Mouse (Mus musculus) regulatory T cell (primary cell): ENCODE measurements around the gene Btbd6.

ENCODE experiments used
- in situ Hi-C: fragments of 300-600 bp; cut with MboI, MseI; formaldehyde crosslinking; loops from one replicate; pipeline ENCODE4 v1.15.1; 2025; ENCODE audit warnings: high pct_unique_total_duplicates

Gene Btbd6

DNA sequence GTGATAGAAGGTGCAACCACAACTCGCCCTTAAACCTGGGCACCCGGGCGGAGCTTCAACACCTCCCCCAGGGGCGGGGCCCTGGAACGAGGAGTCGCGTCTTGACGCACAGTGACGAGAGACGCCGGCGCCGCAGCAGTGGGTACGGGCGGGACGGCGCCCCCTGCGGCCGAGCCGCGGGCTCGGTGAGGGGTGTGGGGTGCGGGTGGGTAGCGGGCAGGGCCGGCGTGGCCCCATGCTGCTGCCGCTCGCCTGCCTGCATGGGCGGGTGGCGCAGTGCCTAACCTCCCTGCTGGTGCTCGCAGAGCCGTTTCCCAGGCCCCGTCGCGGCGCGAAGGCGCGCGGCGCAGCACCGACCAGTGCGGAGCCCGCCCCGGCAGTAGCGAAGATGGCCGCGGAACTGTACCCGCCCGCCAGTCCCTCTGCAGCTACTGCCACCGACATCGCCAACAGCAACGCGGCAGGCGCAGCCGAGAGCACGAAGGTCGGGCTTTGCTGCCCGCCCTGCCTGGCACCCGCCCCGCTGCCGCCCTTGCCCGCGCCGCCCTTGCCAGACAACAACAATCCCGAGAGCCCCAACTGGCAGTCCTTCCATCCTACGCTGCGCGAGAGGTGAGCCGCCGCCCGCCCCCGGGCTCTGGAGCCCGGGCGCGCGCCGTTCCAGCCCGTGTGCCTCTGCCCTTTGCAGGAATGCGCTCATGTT lies at the start of gene Btbd6:
Btbd6 (plus strand) TSS at position 112 of the 703 bp plus-strand sequence.
- in situ Hi-C loops = no loop called here

DNA sequence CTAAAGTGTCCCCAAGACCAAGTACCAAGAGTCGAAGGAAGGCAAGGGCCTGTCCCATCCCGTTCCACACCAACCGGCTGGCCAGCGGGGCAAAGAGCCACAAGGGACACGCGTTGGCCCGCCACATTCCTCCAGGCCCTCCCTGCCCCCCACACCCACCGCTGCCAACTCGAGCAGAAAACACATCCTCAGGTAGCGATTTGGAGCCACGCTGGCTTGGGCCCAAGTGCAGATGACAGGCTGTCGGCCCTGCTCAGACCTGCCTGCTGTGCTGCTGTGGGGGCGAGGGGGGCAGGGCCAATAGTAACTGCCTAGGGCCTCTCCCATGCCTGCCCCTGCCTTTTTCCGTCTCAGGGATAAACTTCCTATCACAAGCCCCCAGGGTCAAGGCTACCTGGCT lies 49.0 kb upstream of the Btbd6 start:
- in situ Hi-C loops = no loop called here

DNA sequence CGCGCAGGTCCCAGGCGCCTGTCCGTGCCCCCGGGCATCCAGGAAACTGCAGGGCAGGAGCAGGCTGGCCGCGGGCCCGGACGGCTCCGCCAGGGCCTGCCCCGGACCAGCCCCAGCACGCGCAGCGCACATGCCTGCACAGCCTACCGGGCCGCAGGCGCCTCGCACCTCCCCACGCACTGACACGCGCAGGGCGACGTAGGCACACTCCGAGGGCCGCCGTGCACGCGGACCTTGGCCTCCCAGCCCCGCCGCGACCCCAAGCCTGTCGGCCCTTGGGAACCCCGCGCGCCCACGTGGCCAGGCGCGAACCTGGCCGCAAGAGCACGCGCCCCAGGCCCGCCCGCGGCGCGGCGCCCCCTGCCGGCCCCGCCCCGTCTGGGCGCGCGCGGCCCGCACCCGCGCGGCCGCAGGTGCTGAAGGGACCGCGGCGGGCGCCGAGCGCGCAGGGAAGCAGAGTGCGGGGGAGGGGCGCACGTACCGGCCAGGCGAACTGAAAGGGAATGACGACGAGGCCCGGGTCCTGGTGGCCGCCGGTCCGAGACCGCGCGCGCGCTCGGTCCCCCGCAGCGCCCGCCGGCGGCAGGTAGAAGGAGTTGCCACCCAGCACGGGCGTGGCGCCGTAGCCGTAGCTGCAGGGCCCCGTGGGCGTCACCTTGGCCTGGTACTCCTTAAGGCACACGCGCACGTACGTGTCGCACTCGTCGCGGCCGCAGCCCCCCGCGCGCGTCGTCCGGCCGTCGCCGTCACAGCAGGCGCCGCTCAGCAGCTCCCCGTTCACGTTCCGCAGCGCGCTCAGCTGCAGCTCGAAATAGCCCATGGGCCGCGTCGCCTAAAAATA lies 47.7 kb upstream of the Btbd6 start:
- in situ Hi-C loops = no loop called here

DNA sequence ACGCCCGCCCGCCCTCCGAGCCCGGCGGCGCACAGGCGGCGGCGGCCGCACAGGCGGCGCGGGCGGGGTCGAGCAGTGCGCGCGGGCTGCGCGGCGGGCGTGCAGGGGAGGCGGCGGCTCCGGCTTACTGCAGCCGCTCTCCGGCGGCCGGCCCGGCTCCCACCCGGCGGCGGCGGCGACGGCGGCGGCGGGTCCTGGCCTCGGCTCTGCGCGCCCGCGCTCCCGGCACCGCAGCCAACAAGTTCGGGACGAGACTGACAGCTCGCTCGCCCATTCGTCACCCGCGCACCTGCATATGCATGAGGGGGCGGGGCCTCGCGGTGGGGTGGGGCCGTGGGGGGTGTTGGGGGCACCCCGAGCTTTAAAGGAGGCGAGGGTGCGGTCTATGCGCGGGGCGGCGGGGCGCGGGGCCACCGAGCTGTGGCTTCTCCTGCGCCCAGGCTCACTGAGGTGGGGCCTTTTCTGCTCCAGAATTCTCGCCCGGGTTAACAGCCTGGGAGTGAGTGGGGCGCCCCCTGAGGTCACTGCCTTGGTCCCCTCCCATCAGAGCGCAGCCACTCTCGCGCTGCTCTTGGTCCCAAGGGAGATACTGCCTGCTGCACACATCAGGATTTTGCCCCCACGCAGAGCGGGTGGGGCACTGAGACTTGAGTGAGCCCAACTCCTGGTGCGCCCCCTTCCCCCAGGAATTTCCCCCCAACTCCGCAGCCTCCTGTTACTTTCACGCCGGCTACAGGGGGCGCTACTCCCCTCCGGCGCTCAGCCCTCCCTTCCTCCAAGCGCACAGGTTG lies 46.5 kb upstream of the Btbd6 start, which contains the start of gene Jag2:
Jag2 (minus strand) TSS at position 215 of the 791 bp plus-strand sequence.
- in situ Hi-C loops = no loop called here

DNA sequence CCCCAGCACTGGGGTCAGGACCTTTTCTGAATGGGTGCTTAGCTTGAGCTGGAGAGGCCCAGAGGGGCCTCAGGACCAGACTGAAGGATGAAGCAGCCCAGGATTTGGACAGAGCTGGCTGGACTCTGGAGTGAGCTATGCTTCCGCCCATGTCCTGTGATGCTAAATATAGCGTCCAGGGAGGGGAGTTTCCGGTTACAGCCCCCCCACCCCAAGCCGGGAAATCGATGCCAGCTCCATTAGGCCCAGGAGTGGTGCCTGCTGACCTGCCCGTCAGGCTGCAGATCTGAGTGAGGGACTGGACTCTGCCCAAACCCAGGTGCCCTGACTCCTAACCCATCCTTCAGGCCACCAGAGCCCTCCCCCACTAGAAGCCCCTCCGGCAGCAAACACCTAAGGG lies 43.6 kb upstream of the Btbd6 start:
- in situ Hi-C loops = no loop called here

DNA sequence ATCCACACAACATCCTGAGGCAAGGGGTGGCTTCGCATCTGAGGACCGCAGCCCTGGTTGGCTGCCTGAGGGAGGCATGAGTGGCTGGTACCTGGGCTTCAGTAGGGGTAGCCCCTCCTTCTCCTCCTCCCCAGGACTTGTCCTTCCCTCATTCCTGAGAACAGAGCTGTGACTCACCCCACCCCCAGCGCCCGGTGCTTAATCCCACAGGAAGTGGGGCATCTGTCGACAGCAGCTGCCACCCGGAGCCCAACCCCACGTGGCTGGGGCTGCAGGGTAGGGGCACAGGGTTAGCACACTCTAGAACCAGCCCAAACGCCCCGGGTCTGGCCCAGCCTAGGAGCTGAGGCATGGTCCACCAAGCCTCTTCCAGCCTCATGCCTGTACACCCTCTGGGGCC lies 38.4 kb upstream of the Btbd6 start:
- in situ Hi-C loops = no loop called here

DNA sequence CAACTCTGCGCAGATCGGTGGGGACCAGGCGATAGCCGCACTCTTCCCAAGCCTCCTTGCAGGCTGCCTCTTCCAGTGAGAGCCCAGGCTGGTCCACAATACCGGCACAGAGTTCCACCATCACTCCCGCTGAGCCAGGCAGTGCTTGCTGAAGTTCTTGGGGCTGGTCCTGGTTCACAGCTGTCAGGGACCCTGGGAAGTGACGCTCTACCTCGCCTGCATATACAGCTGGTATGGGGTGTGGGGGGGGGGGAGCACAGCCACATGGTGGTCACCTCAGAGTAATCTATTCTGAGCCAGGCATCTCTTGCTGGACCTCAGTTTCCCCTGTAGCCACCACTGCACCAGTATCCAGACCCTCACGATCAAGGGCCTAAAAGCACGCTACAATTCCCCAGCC lies 37.9 kb upstream of the Btbd6 start:
- in situ Hi-C loops = no loop called here

DNA sequence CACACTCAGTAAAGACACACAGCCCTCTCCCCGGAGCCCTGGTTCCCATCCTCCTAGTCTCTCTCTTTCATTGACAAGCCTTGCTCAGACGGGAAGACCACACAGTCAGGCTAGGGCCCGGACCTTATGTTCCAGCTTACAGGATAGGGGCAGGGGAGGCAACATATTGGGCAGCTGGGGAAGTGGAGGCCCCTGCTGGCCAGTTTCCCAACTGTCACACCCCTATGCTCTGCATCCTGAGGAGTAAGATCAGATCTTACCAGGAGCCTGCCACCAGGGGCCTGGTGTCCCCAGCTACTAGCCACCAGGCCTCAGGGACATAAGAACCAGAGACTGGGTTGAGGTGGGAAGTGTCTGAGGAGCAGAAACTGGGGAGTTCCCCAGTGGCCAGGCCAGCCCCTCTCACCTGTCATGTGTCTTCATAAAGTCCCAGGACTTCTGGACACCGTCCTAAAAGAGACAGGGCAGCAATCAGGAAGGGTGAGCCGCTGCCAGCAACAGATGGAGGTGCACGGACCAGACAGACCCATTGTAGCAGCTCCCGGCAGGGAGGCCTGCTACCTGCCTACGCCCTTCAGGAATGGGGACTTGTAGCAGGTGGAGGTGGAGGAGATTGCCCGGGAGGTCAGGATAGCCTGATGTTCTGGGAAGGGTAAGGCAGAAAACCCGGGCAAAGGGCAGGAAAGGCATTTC lies 37.3 kb upstream of the Btbd6 start:
- in situ Hi-C loops = no loop called here

DNA sequence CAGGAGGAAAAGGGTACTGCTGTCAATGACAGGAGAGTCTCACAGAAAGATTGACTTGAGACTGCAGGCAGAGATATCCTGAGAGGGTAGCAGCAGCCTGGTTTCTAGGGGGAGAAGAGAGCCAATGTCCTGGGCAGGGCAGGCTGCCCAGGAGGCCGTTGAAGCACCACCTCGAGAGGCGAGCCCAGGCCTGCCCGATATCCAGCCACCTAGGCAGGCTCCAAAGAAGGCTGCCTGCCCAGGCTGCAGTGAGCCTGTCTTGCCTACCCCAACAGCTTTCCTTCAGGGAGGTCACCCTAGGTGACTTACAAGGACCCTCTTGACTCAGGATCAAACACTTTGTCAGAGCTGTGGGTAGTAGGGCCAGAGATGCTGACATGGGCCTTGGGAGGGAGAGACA lies 36.0 kb upstream of the Btbd6 start:
- in situ Hi-C loops = loop anchor here (5.0 kb wide), 1 partner anchor 68 kb away; no protein-coding TSS in a partner anchor

DNA sequence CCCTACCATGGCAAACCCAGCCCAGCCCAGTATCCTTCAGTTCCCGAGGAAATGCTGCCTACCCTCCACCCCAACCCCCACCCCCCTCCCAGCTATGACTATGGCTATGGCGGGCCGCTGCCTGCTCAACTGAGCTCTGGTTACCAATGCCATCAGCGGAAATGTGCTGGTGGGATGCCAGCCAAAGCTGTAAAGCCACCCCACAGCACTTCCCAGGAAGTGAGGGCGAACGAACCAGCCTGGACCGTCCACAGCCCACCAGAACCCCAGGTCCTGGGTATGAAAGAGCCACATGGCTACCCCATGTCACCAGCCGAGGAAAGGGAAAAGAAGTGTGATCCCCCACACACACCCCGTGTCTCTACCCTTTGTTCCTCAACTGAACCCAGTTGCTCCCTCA lies 35.6 kb upstream of the Btbd6 start:
- in situ Hi-C loops = loop anchor here (5.0 kb wide), 1 partner anchor 68 kb away; no protein-coding TSS in a partner anchor

DNA sequence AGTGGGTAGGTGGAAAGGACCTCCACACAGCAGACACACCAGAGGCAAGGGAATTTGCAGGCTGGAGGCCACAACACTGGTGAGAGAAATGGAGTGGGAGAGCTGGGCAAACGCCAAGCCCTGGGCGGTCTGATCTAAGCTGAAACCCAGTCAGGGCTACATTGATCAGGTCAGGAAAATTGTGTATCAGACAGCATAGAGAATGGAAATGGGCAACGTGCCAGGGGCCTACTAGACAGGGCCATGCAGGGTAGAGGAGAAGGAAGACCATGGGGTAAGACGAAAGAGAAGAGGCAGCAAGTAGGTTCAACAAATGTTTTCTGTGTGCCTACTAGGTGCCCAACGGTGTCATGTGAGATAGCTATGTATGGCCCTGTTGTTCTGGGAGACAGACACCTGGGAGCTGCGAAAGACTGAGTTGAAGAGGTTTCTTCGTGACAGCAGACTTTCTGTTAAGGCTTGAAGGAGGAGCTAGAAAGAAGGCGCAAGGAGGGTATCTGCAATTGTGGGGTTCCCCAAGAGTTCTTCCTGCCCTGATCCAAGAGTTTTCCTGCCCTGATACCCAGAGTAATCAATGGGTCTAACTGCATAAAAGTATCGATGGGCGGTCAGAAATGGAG lies 35.0 kb upstream of the Btbd6 start:
- in situ Hi-C loops = loop anchor here (5.0 kb wide), 1 partner anchor 69 kb away; no protein-coding TSS in a partner anchor

DNA sequence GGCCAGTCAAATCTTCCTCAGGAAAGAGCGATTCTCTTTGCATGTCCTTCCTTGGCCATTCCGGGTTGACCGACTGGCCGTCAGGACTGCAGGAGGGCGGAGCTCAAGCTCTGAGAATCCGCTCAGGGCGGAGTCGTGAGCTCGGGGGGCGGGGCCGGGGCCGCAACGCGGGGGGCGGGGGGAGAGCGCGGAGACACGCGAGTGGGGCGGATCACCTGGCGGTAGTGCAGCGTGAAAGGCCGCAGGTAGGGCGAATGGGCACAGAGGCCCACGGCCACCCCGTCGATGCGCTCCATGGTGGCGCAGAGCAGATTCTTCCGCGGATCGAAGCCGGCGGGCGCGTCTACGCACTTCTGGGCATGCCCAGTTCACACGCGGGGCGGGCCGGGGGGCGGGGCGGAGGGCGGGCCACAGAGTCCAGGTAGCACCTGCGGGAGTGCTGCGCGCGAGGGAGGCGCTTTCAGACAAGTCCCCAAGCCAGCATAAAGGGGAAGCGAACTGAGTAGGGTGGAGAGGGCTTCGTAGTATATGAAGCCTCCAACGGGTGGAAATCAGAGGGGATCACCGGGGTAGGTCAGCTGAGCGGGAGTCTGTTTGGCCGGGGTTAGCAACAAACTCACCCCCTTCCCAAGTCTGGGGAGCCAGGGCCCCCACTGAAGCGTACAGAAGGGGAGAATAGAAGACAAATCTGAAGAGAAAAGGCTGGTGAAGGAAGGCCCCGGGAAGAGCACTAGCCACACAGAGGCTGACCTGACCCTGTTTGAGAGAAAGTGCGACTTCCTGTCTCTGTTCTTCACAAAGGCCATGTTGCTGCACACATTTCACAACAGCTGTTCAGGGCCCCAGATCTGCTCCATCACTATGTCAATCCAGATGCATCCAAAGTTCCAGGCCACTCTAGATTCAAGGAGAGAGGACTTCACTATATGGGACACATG lies 34.2 kb upstream of the Btbd6 start, which contains the start of gene Nudt14:
Nudt14 (minus strand) TSS at position 349 of the 938 bp plus-strand sequence.
- in situ Hi-C loops = loop anchor here (5.0 kb wide), 1 partner anchor 70 kb away; no protein-coding TSS in a partner anchor

DNA sequence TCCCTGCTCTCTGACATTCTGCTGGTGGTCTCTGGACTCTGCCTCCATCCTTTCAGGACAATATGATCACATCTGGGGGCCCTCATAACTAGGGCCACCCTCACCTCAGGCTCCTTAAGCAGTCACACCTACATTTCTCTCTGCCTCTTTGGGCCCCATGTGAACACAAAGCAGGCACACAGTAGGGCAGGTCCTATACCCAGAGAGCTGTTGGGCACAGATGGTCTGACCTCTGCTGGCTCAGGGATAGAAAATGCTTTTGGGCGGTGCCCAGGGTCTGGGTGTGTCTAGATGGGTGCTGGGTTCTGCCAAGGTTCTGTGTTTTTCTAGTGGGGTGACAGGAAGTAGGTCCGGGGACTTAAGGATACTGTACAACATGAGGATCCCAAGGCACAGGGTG lies 32.6 kb upstream of the Btbd6 start:
- in situ Hi-C loops = loop anchor here (5.0 kb wide), 1 partner anchor 71 kb away; no protein-coding TSS in a partner anchor

DNA sequence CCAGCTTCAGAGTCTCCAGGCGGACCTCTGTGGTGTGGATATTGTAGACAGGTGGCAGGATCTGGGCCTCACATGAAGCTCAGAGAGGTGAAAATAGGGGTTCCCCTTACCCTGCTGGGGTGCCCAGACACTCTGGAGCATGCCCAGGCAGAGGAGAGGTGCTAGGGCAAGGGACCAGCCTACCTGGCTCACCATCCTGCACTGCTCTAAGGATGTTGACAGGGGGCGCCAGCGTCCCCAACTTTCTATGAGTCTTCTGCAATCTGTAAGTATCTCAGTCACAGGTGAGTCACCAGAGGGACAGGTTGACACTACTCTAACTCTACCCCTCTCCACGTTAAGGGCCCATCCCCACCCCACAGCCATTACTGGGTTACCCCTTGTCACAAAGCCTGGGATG lies 29.0 kb upstream of the Btbd6 start:
- in situ Hi-C loops = no loop called here

DNA sequence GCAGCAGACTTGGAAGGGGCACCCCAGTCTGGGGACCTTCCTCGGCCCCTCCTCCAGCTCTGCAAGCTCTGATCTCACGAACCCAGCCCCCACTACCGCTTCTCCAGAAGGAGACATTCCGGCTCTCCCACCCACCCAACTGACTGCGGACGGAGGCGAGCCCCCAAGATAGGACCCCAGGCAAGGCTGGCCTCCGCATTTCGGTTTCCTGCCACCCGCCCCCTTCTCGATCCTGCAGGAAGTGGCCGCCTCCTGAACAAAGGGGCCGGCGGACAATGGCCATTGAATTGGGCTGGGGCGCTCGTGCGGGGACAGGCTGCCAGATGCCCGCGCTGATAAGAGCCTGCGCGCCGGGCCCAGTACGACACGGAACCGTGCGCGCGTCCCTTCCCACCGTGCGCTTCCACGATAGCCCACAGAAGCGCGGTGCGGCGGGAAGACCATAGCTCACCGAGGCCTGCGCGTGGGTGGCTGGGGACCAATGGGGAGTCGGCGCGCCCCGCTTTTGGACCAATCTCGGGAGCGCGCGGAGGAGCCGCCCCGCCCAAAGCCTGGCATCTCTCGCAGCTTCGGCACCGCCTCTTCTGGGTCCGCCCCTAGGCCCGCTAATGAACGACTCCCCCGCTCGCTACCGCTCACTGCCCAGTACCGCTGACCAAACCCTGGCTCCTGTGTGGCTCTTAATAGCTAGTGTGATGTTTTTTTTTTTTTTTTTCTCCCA lies 26.1 kb upstream of the Btbd6 start:
- in situ Hi-C loops = no loop called here

DNA sequence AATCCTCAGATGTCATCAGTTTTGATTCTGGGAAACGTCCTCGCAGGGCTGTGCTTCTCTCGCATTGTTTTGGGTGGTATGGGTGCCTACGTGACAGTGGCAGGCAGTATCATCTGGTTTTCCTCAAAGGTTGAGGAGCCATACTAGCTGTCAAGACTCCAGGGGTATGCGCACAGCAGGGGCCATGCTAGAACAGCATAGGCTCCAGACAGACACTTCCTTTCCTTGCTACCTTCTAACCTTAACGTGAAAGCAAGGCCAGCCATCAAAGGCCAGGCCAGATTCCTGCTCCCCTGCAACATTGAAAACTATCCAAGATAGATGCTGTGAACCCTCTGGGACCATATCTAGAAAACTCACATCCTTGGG lies 25.5 kb upstream of the Btbd6 start:
- in situ Hi-C loops = no loop called here

DNA sequence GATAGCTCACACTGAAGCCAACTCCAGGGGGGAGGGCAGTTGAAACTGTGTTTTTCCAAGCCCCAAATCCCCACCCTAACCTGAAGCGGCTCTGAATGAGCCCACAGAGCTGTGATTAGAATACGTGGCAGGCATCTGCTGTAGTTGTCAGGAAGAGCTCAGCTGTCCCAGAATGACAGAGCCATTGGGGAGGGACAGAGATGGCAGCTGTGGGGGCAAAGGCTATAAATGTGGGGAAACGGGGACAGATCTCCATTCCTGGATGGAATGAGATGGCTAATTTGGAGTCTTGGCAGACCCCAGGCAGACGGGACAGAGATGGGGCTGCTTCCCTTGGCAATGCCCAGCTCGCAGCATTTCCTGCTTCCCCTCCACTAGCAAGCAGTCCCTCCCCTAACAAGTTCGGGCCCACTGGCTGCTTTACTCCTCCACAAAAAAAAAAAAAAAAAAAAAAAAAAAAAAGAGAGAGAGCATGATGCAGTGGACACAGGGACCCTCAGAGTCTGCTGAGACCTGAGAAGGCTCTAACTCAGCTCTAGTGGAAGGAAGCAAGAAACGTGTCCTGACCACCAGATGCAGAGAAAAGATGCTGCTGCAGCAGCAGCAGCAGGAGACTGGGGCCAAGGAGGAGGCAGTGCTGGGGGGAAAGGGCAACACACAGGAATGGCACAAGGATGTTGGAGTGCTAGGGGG lies 25.0 kb upstream of the Btbd6 start:
- in situ Hi-C loops = no loop called here

DNA sequence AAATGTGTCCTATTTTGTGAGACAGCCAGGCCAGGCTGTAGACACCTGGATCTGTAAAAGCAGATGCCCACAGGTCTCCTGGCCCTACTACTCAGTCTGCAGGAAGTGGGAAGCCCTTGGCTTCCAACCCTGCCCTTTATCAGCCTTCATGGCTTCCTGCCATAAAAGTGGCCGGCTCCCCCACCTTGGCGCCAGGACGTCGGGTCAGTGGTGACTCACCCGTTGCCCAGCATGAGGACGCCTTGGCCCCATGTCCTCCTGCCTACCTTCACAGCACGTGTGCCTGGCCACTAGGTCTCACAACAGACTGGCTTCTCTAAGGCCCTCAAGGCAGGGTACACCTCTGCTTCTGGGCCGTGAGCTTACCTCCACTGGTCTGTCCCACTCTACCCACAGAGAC lies 23.8 kb upstream of the Btbd6 start:
- in situ Hi-C loops = no loop called here
